Mouse (Mus musculus) brain, embryonic 14.5 days (tissue): ENCODE results near the gene Wdr43.

Experiments used
- CTCF ChIP-seq: fragments of 200-500 bp; IDR thresholded peaks from 2 replicates; pipeline ENCODE4 v1.5.1; 2012; ENCODE audit warnings: inconsistent platforms, mild to moderate bottlenecking, moderate library complexity, borderline replicate concordance; ENCODE audit not compliant: insufficient read depth, insufficient read length; ENCODE audit errors: extremely low read depth
- POLR2A ChIP-seq: fragments of 200-500 bp; IDR thresholded peaks from 2 replicates; pipeline ENCODE4 v1.6.1; 2012; ENCODE audit warnings: mild to moderate bottlenecking, inconsistent platforms, borderline replicate concordance; ENCODE audit not compliant: poor library complexity, insufficient read depth, insufficient read length, severe bottlenecking; ENCODE audit errors: extremely low read depth

DNA sequence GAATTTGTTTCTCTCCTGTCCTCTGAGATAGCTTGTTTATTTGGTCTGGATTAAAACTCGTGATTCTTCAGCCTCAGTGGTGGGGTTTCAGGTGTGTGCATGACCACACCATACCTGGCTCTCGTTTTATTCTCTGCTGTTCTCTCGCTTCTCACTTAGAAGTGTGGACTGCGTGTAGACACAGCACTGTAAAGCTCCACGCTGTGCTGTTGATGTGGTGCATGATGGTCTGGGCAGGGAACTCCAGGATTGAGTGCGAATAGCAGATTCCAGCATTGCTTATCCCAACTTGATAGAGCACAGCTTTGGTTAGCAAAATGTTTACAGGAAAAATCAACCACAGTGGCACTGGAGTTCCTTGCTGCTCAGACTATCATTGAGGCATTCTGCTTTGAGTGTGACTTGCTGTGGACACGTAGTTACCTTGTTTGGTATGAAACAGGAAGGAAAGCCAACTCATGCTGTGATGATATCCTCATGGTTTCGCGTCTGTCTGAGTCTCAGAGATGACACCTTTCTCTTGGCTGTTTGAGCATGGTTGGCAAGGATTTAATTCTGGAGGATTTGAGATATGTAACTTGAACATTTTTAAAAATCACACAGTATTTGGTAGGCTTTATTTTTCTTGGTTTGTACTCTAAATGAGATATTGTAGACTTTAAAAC is 24.9 kb downstream of the Wdr43 start:
- no peak for TF ChIP-seq POLR2A
- TF ChIP-seq CTCF = no peak
